Mouse (Mus musculus): ENCODE measurements around the gene Baz2a. TPM values are rescaled to one million over a fixed set of nuclear protein-coding genes. Genes with fewer than 3 reads are reported as not detected.
A peak's percentile ranks its signal among the peaks of the same experiment; 100 is the strongest.

The Baz2a gene
- total and polyA plus RNA-seq, 2 experiments, result 6.6 to 12.3 TPM

GRCm38 (mm10) chr10:128089842-128090241 lies 1.5 kb upstream of the Baz2a start:
- TF ChIP-seq POLR2A (IDR thresholded peaks at IDR 0.05; ENCODE audit: extremely low read depth, insufficient read depth, low read length), result no peak
- TF ChIP-seq CTCF (IDR thresholded peaks at IDR 0.05; ENCODE audit: low read depth, low read length), result no peak
- Histone ChIP-seq H3K9ac (ENCODE audit: low read depth, low read length) (no peak overlapping the region), H3K79me2 (ENCODE audit: control insufficient read depth, insufficient read depth, low read length) (peaks cover 3% of the 10 kb centered on the region; the same call in 1 of the 2 replicates), H3K4me1 (ENCODE audit: control insufficient read depth, insufficient read depth, low read length) (peaks cover 22% of the 10 kb centered on the region), H3K27ac (replicated peaks; ENCODE audit: insufficient read depth, low read depth, low read length) (no peak overlapping the region), H3K27me3 (ENCODE audit: control insufficient read depth, insufficient read depth, low read length) (no peaks in the 10 kb centered on the region), H3K36me3 (ENCODE audit: control insufficient read depth, insufficient read depth, low read length) (peaks cover 47% of the 10 kb centered on the region), H3K4me3 (ENCODE audit: insufficient read depth, low read depth, low read length) (no peak overlapping the region)
- WGBS, result 22% methylated on average over 5 of the region's 5 CpGs
- no peak for DNase-seq (ENCODE audit: extremely low read depth, low read depth, low spot score)

- peak; percentile 86 for DNase-seq (ENCODE audit: extremely low read depth, low read depth, low spot score)
- peak overlapping the region; percentile 90 for H3K4me3 ChIP-seq (ENCODE audit: insufficient read depth, low read depth, low read length)
- no peaks in the 10 kb centered on the region for H3K79me2 ChIP-seq (ENCODE audit: control insufficient read depth, insufficient read depth, low read length)
- peaks cover 20% of the 10 kb centered on the region for H3K4me1 ChIP-seq (ENCODE audit: control insufficient read depth, insufficient read depth, low read length)
- 4% methylated on average over 14 of the region's 14 CpGs for WGBS
- H3K36me3 ChIP-seq (ENCODE audit: control insufficient read depth, insufficient read depth, low read length), result peaks cover 36% of the 10 kb centered on the region
- H3K9ac ChIP-seq (ENCODE audit: low read depth, low read length), result peak overlapping the region; percentile 41; the same call in 1 of the 2 replicates
- no peaks in the 10 kb centered on the region for H3K27me3 ChIP-seq (ENCODE audit: control insufficient read depth, insufficient read depth, low read length)
- H3K27ac ChIP-seq (replicated peaks; ENCODE audit: insufficient read depth, low read depth, low read length), result peak overlapping the region; percentile 68
- TF ChIP-seq CTCF (IDR thresholded peaks at IDR 0.05; ENCODE audit: low read depth, low read length) (peak; percentile 76), POLR2A (IDR thresholded peaks at IDR 0.05; ENCODE audit: extremely low read depth, insufficient read depth, low read length) (no peak)
Observed at GRCm38 (mm10) chr10:128090651-128091563, 470 bp upstream of the Baz2a start.

GRCm38 (mm10) chr10:128092506-128093495 lies 1.4 kb downstream of the Baz2a start:
- peaks cover 8% of the 10 kb centered on the region for H3K79me2 ChIP-seq (ENCODE audit: control insufficient read depth, insufficient read depth, low read length)
- H3K9ac ChIP-seq (ENCODE audit: low read depth, low read length), result peak overlapping the region; percentile 89
- peaks cover 13% of the 10 kb centered on the region for H3K4me1 ChIP-seq (ENCODE audit: control insufficient read depth, insufficient read depth, low read length)
- H3K27ac ChIP-seq (replicated peaks; ENCODE audit: insufficient read depth, low read depth, low read length), result peak overlapping the region; percentile 97
- peaks cover 20% of the 10 kb centered on the region for H3K36me3 ChIP-seq (ENCODE audit: control insufficient read depth, insufficient read depth, low read length)
- under 1% methylated on average over 68 of the region's 88 CpGs for WGBS
- H3K27me3 ChIP-seq (ENCODE audit: control insufficient read depth, insufficient read depth, low read length), result no peaks in the 10 kb centered on the region
- TF ChIP-seq CTCF (IDR thresholded peaks at IDR 0.05; ENCODE audit: low read depth, low read length), result peak; percentile 51; the same call in 1 of the 2 replicates
- TF ChIP-seq POLR2A (IDR thresholded peaks at IDR 0.05; ENCODE audit: extremely low read depth, insufficient read depth, low read length), result 0 out of 2 replicates have a peak, but pooled peaks have one; percentile 39
- DNase-seq (ENCODE audit: extremely low read depth, low read depth, low spot score), result peak; percentile 64
- peak overlapping the region; percentile 90 for H3K4me3 ChIP-seq (ENCODE audit: insufficient read depth, low read depth, low read length)

DNA sequence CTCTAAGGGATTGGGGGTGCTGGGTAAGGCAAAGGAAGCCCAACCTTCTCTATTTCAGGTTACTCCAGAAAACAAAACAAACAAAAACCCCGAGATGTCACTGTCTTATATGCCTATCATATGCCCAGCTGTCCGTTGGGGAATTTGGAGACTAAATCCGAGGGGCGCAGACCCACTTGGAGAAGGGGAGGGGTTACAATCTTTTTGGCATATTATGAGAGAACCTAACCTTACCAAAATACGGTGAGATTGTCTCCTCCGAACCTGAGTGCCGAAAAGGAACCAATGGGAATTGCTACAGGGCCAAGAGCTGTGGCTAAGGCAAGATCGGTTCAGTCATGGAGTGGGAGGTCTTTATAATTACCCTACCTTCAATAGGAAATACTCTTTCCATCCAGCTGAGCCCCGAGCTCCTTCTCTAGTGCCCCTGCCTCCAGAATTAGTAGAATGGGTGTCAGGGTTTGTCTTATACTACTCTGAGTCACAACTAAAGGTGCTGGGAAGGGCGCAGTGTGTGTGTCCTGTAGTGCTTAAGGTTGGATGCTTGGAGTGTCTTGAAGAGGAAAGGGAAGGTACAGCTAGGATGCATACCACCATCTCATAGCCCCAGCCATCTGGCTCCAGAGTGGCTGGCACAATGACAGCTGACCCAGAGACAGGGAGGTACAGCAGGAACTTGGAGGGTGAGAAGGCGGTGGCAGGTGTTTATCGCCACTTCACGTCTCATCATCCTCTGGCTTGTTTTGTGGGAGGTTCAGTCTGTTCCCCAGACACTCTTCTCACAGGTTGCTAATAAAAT lies 2.3 kb downstream of the Baz2a start:
- H3K4me3 ChIP-seq (ENCODE audit: insufficient read depth, low read depth, low read length), result peak overlapping the region; percentile 90
- WGBS, result 22% methylated on average over 13 of the region's 13 CpGs
- peak overlapping the region; percentile 97 for H3K27ac ChIP-seq (replicated peaks; ENCODE audit: insufficient read depth, low read depth, low read length)
- H3K79me2 ChIP-seq (ENCODE audit: control insufficient read depth, insufficient read depth, low read length), result peaks cover 9% of the 10 kb centered on the region
- peak; percentile 39 for DNase-seq (ENCODE audit: extremely low read depth, low read depth, low spot score)
- H3K36me3 ChIP-seq (ENCODE audit: control insufficient read depth, insufficient read depth, low read length), result peaks cover 14% of the 10 kb centered on the region
- H3K9ac ChIP-seq (ENCODE audit: low read depth, low read length), result peak overlapping the region; percentile 89
- H3K4me1 ChIP-seq (ENCODE audit: control insufficient read depth, insufficient read depth, low read length), result peaks cover 14% of the 10 kb centered on the region
- H3K27me3 ChIP-seq (ENCODE audit: control insufficient read depth, insufficient read depth, low read length), result no peaks in the 10 kb centered on the region
- TF ChIP-seq CTCF (IDR thresholded peaks at IDR 0.05; ENCODE audit: low read depth, low read length) (no peak), POLR2A (IDR thresholded peaks at IDR 0.05; ENCODE audit: extremely low read depth, insufficient read depth, low read length) (no peak)

Measured in liver, adult 2 months (tissue).